Mouse (Mus musculus): ENCODE results near the gene Zbtb7b. TPM values are rescaled to one million over a fixed set of nuclear protein-coding genes. Genes with fewer than 3 reads are reported as not detected.

Zbtb7b gene
- total and polyA plus RNA-seq, 2 experiments from 2014 or later, result 0.53 to 4.4 TPM

GRCm38 (mm10) chr3:89328623-89329022 is 66.0 kb downstream of the Zbtb7b start:
- H3K4me2 ChIP-seq (ENCODE audit: low read depth, low read length, poor library complexity, severe bottlenecking), result no peak overlapping the region
- H3K9me3 ChIP-seq (ENCODE audit: low read length), result no peaks in the 10 kb centered on the region
- WGBS, result 9% methylated on average over 4 of the region's 4 CpGs
- no peak overlapping the region for H3K27ac ChIP-seq (ENCODE audit: low read depth, low read length)
- peaks cover 5% of the 10 kb centered on the region; the same call in 1 of the 2 replicates for H3K4me1 ChIP-seq (ENCODE audit: insufficient read depth, low read length)
- H3K36me3 ChIP-seq (ENCODE audit: insufficient read depth, low read length), result no peaks in the 10 kb centered on the region
- no peak for TF ChIP-seq CTCF (IDR thresholded peaks at IDR 0.05)
- H3K9ac ChIP-seq (replicated peaks; ENCODE audit: low read length, poor library complexity, severe bottlenecking), result no peak overlapping the region
- no peak overlapping the region for H3K4me3 ChIP-seq (ENCODE audit: low read depth, low read length)
- H3K27me3 ChIP-seq (ENCODE audit: insufficient read depth, low read length), result no peaks in the 10 kb centered on the region
- DNase-seq (ENCODE audit: low spot score) (peak; percentile 38), ATAC-seq (ENCODE audit: low FRiP score) (no peak)

Other genes with a start within 250 kb of the Zbtb7b start
- 94.8 and 97.8 TPM in 2 replicates for gene Hcn3, start 234.6 kb downstream of the Zbtb7b start, total RNA-seq (2014; rRNA removed)
- gene Hcn3, start 234.6 kb downstream of the Zbtb7b start, polyA plus RNA-seq (2015; fragmentation: Nextera tagmentation; extraction: Ambion mirVana), result 44.8 and 46.7 TPM in 2 replicates
- gene Clk2, start 230.0 kb downstream of the Zbtb7b start, total RNA-seq (2014; rRNA removed), result 38.9 and 44.5 TPM in 2 replicates
- gene Clk2, start 230.0 kb downstream of the Zbtb7b start, polyA plus RNA-seq (2015; fragmentation: Nextera tagmentation; extraction: Ambion mirVana), result 12.1 and 12.6 TPM in 2 replicates
- 71.1 and 84.8 TPM in 2 replicates for gene Scamp3, start 217.3 kb downstream of the Zbtb7b start, total RNA-seq (2014; rRNA removed)
- 151 and 158 TPM in 2 replicates for gene Scamp3, start 217.3 kb downstream of the Zbtb7b start, polyA plus RNA-seq (2015; fragmentation: Nextera tagmentation; extraction: Ambion mirVana)
- 12.7 and 22.2 TPM in 2 replicates for gene Fam189b, start 211.6 kb downstream of the Zbtb7b start, total RNA-seq (2014; rRNA removed)
- gene Fam189b, start 211.6 kb downstream of the Zbtb7b start, polyA plus RNA-seq (2015; fragmentation: Nextera tagmentation; extraction: Ambion mirVana), result 32.5 and 37.5 TPM in 2 replicates
- 56.8 and 64.6 TPM in 2 replicates for gene Gba, start 191.8 kb downstream of the Zbtb7b start, total RNA-seq (2014; rRNA removed)
- gene Gba, start 191.8 kb downstream of the Zbtb7b start, polyA plus RNA-seq (2015; fragmentation: Nextera tagmentation; extraction: Ambion mirVana), result 46.1 and 48.3 TPM in 2 replicates
- gene Thbs3, start 179.6 kb downstream of the Zbtb7b start, total RNA-seq (2014; rRNA removed), result 38.5 and 42.9 TPM in 2 replicates
- gene Thbs3, start 179.6 kb downstream of the Zbtb7b start, polyA plus RNA-seq (2015; fragmentation: Nextera tagmentation; extraction: Ambion mirVana), result 39.0 and 47.6 TPM in 2 replicates
- gene Mtx1, start 167.7 kb downstream of the Zbtb7b start, total RNA-seq (2014; rRNA removed), result 101 and 108 TPM in 2 replicates
- 176 and 189 TPM in 2 replicates for gene Mtx1, start 167.7 kb downstream of the Zbtb7b start, polyA plus RNA-seq (2015; fragmentation: Nextera tagmentation; extraction: Ambion mirVana)
- gene Muc1, start 165.7 kb downstream of the Zbtb7b start, total RNA-seq (2014; rRNA removed), result 2.8 and 3.8 TPM in 2 replicates
- 0.52 and 1.5 TPM in 2 replicates for gene Muc1, start 165.7 kb downstream of the Zbtb7b start, polyA plus RNA-seq (2015; fragmentation: Nextera tagmentation; extraction: Ambion mirVana)
- gene Krtcap2, start 148.8 kb downstream of the Zbtb7b start, total RNA-seq (2014; rRNA removed), result 74.7 and 93.9 TPM in 2 replicates
- gene Krtcap2, start 148.8 kb downstream of the Zbtb7b start, polyA plus RNA-seq (2015; fragmentation: Nextera tagmentation; extraction: Ambion mirVana), result 219 TPM in 2 replicates
- 112 and 124 TPM in 2 replicates for gene Trim46, start 148.5 kb downstream of the Zbtb7b start, total RNA-seq (2014; rRNA removed)
- 69.1 TPM in 2 replicates for gene Trim46, start 148.5 kb downstream of the Zbtb7b start, polyA plus RNA-seq (2015; fragmentation: Nextera tagmentation; extraction: Ambion mirVana)
- gene Dpm3, start 135.4 kb downstream of the Zbtb7b start, total RNA-seq (2014; rRNA removed), result 198 and 223 TPM in 2 replicates
- gene Dpm3, start 135.4 kb downstream of the Zbtb7b start, polyA plus RNA-seq (2015; fragmentation: Nextera tagmentation; extraction: Ambion mirVana), result 69.4 and 81.1 TPM in 2 replicates
- gene Slc50a1, start 124.2 kb downstream of the Zbtb7b start, total RNA-seq (2014; rRNA removed), result 22.8 and 32.0 TPM in 2 replicates
- 42.4 and 48.7 TPM in 2 replicates for gene Slc50a1, start 124.2 kb downstream of the Zbtb7b start, polyA plus RNA-seq (2015; fragmentation: Nextera tagmentation; extraction: Ambion mirVana)
- gene Efna1, start 113.6 kb downstream of the Zbtb7b start, total RNA-seq (2014; rRNA removed), result 6.6 and 7.1 TPM in 2 replicates
- gene Efna1, start 113.6 kb downstream of the Zbtb7b start, polyA plus RNA-seq (2015; fragmentation: Nextera tagmentation; extraction: Ambion mirVana), result 8.9 and 9.4 TPM in 2 replicates
- gene Efna3, start 71.8 kb downstream of the Zbtb7b start, total RNA-seq (2014; rRNA removed), result 93.5 and 115 TPM in 2 replicates
- gene Efna3, start 71.8 kb downstream of the Zbtb7b start, polyA plus RNA-seq (2015; fragmentation: Nextera tagmentation; extraction: Ambion mirVana), result 52.3 and 58.4 TPM in 2 replicates
- gene Efna4, start 56.7 kb downstream of the Zbtb7b start, total RNA-seq (2014; rRNA removed), result 3.0 and 7.9 TPM in 2 replicates
- gene Efna4, start 56.7 kb downstream of the Zbtb7b start, polyA plus RNA-seq (2015; fragmentation: Nextera tagmentation; extraction: Ambion mirVana), result 2.5 and 3.5 TPM in 2 replicates
- 63.4 and 88.8 TPM in 2 replicates for gene Adam15, start 44.8 kb downstream of the Zbtb7b start, total RNA-seq (2014; rRNA removed)
- 73.6 and 79.4 TPM in 2 replicates for gene Adam15, start 44.8 kb downstream of the Zbtb7b start, polyA plus RNA-seq (2015; fragmentation: Nextera tagmentation; extraction: Ambion mirVana)
- not detected in 2 replicates for gene Dcst2, start 32.8 kb downstream of the Zbtb7b start, total RNA-seq (2014; rRNA removed)
- gene Dcst2, start 32.8 kb downstream of the Zbtb7b start, polyA plus RNA-seq (2015; fragmentation: Nextera tagmentation; extraction: Ambion mirVana), result 0.31 and 0.51 TPM in 2 replicates
- 0.05 TPM in 1 of 2 replicates, not detected in the other for gene Dcst1, start 29.5 kb downstream of the Zbtb7b start, total RNA-seq (2014; rRNA removed)
- 1.1 TPM in 2 replicates for gene Dcst1, start 29.5 kb downstream of the Zbtb7b start, polyA plus RNA-seq (2015; fragmentation: Nextera tagmentation; extraction: Ambion mirVana)
- gene Lenep, start 8.0 kb upstream of the Zbtb7b start, total RNA-seq (2014; rRNA removed), result 1.8 and 2.3 TPM in 2 replicates
- 0.27 TPM in 1 of 2 replicates, not detected in the other for gene Lenep, start 8.0 kb upstream of the Zbtb7b start, polyA plus RNA-seq (2015; fragmentation: Nextera tagmentation; extraction: Ambion mirVana)
- gene Flad1, start 17.1 kb upstream of the Zbtb7b start, total RNA-seq (2014; rRNA removed), result 32.0 and 34.1 TPM in 2 replicates
- gene Flad1, start 17.1 kb upstream of the Zbtb7b start, polyA plus RNA-seq (2015; fragmentation: Nextera tagmentation; extraction: Ambion mirVana), result 26.0 and 29.3 TPM in 2 replicates
- 22.4 and 29.2 TPM in 2 replicates for gene Cks1b, start 23.6 kb upstream of the Zbtb7b start, total RNA-seq (2014; rRNA removed)
- gene Cks1b, start 23.6 kb upstream of the Zbtb7b start, polyA plus RNA-seq (2015; fragmentation: Nextera tagmentation; extraction: Ambion mirVana), result 68.6 and 69.6 TPM in 2 replicates
- gene Shc1, start 23.7 kb upstream of the Zbtb7b start, total RNA-seq (2014; rRNA removed), result 21.7 and 24.9 TPM in 2 replicates
- gene Shc1, start 23.7 kb upstream of the Zbtb7b start, polyA plus RNA-seq (2015; fragmentation: Nextera tagmentation; extraction: Ambion mirVana), result 11.0 and 12.7 TPM in 2 replicates
- gene Pygo2, start 35.4 kb upstream of the Zbtb7b start, total RNA-seq (2014; rRNA removed), result 77.8 and 91.3 TPM in 2 replicates
- gene Pygo2, start 35.4 kb upstream of the Zbtb7b start, polyA plus RNA-seq (2015; fragmentation: Nextera tagmentation; extraction: Ambion mirVana), result 38.5 and 40.4 TPM in 2 replicates
- gene Pbxip1, start 41.9 kb upstream of the Zbtb7b start, total RNA-seq (2014; rRNA removed), result 18.5 and 21.3 TPM in 2 replicates
- 18.8 and 21.8 TPM in 2 replicates for gene Pbxip1, start 41.9 kb upstream of the Zbtb7b start, polyA plus RNA-seq (2015; fragmentation: Nextera tagmentation; extraction: Ambion mirVana)
- 90.8 and 121 TPM in 2 replicates for gene Pmvk, start 59.8 kb upstream of the Zbtb7b start, total RNA-seq (2014; rRNA removed)
- 124 and 135 TPM in 2 replicates for gene Pmvk, start 59.8 kb upstream of the Zbtb7b start, polyA plus RNA-seq (2015; fragmentation: Nextera tagmentation; extraction: Ambion mirVana)
- 21.4 and 23.3 TPM in 2 replicates for gene Kcnn3, start 125.4 kb upstream of the Zbtb7b start, total RNA-seq (2014; rRNA removed)
- 5.9 and 7.3 TPM in 2 replicates for gene Kcnn3, start 125.4 kb upstream of the Zbtb7b start, polyA plus RNA-seq (2015; fragmentation: Nextera tagmentation; extraction: Ambion mirVana)